Mouse (Mus musculus) heart, adult 10 weeks (tissue): ENCODE measurements around the gene Car7. TPM values are rescaled to one million over a fixed set of nuclear protein-coding genes. Genes with fewer than 3 reads are reported as not detected.

ENCODE experiments used
- polyA plus RNA-seq: library from polyadenylated mRNA; stranded (reverse); fragments of 350-450 nt; fragmentation: Illumina TruSeq; extraction: RNeasy Lipid Tissue Mini Kit (QIAGEN cat#74804); gene quantifications from one replicate; pipeline ENCODE4 v1.2.3, GENCODE M21; 2014; ENCODE audit warnings: low read depth, low replicate concordance

Car7 gene
- 5.7 TPM for polyA plus RNA-seq

DNA sequence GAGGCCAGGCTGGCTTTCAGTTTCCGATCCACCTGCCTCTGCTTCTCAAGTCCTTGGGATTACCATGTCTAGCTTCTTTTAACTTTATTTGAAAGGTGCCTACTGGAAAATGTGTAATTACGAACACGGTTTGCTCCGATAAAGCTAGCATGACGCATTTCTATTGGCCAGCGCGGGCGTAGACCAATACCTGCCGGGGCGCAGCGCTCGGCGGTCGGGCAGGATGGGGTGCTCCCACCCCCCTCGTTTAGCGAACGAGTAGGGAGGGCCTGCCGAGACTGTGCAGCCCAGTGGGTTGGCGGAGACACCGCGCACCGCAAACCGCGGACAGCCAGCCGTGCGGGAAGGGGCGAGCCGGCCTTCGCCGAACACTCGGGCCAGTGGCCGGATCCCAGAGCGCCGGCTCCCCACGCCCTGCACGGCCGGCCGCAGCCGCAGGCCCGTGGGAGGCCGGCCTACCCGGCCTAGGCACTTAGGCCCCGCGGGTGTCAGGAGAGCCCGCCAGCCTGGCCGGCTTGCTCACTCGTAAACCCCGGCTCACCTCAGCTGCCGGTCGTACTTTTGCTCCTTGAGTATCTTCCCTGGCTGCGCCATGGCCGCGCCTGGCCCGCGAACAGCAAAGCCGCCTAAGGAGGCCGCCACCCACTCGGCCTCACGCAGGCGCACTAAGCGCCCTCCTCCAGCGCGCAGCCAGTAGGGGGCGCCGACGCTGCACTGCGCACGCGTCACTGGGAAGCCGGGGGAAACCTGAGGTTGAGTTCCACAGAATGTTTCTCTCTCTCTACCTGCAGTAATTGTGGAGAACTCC, at the start of gene Car7, which contains the start of gene Nae1:
Gene Car7 (plus strand): TSS at position 719 of the 808 bp plus-strand sequence.
Gene Nae1 (minus strand): TSS at position 667 of the 808 bp plus-strand sequence.

DNA sequence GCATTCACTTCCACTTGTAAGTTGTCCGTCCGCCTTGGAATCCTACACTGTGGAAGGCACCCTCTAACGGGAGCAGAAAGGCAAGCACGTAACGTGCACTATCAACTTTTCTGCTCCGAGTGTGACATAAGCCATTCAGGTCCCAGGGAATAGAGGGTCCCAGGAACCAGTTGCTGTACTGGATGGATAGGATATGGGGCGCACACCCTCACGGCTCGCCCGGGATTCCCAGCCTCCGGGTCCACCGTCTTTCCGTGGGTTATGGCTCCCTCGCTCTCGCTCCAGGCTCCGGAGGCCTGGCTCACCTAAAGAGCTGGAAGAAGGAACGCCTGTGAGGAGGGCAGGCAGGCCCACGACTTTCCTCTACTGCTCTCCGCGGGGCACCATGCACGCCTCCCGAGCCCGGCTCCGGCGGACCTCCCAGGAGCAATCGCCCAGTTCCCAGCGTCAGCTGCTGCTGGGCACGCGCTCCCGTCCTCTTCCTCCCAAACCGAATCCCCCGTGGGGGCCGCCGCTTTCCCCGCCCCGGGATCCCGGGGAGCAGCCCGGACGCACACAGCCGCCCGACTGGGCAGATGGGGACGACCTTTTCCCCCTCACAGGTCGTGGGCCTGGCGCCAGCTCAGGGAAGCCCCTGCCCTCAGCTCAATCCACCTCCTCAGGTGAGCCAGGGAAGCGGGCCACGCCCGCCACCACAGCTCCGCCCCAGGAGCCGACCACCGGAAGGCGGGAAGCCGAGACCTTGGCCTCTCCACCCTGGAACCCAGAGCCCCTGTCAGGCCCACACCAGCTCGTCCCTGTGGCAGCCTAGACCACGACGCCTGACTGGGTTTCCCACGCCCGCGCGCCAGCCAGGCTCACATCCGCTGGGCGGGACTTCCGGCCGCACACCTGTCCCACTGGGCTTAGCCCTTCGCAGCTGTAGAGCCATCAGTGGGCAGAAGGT, 25.2 kb upstream of the Car7 start, which contains the start of gene Terb1:
Gene Terb1 (minus strand): TSS at position 850 of the 946 bp plus-strand sequence.

GRCm38 (mm10) chr8:104591133-104591834, 56.8 kb downstream of the Car7 start, which contains the start of gene Pdp2:
Pdp2 (plus strand) TSS chr8:104591451.

Other genes with a start within 250 kb of the Car7 start
- not detected for gene Cmtm2a, start 241.5 kb upstream of the Car7 start, polyA plus RNA-seq
- gene Gm45711, start 224.6 kb upstream of the Car7 start, polyA plus RNA-seq: not detected
- gene Cmtm1, start 224.5 kb upstream of the Car7 start, polyA plus RNA-seq: not detected
- not detected for gene Gm11020, start 213.1 kb upstream of the Car7 start, polyA plus RNA-seq
- gene Cmtm2b, start 212.5 kb upstream of the Car7 start, polyA plus RNA-seq: not detected
- gene Cmtm3, start 195.3 kb upstream of the Car7 start, polyA plus RNA-seq: 21.9 TPM
- gene Cmtm4, start 138.9 kb upstream of the Car7 start, polyA plus RNA-seq: 11.0 TPM
- gene Dync1li2, start 91.6 kb upstream of the Car7 start, polyA plus RNA-seq: 46.8 TPM
- gene Terb1, start 24.8 kb upstream of the Car7 start, polyA plus RNA-seq: not detected
- 52.6 TPM for gene Nae1, start 52 bp upstream of the Car7 start, polyA plus RNA-seq
- gene Pdp2, start 56.8 kb downstream of the Car7 start, polyA plus RNA-seq: 15.0 TPM
- 4.3 TPM for gene Cdh16, start 89.7 kb downstream of the Car7 start, polyA plus RNA-seq
- gene Rrad, start 96.6 kb downstream of the Car7 start, polyA plus RNA-seq: 272 TPM
- 58.7 TPM for gene Ciao2b, start 107.3 kb downstream of the Car7 start, polyA plus RNA-seq
- 0.24 TPM for gene Ces2a, start 199.3 kb downstream of the Car7 start, polyA plus RNA-seq